Mouse (Mus musculus) left cerebral cortex, postnatal 10 days (tissue): ENCODE data around the gene Rasgrp2. TPM values are rescaled to one million over a fixed set of nuclear protein-coding genes. Genes with fewer than 3 reads are reported as not detected.

Source experiments
- DNase-seq, 2 experiments: peaks; one replicate each; pipeline ENCODE4 v3.0.0; 2021 to 2022; ENCODE audit warnings: low spot score in 2 of 2, mixed read lengths in 1 of 2; ENCODE audit errors: extremely low spot score in 1 of 2
- intact Hi-C: fragments of 180-260 bp; cut with DNase I; formaldehyde crosslinking; loops from one replicate; pipeline ENCODE4 v1.15.1; 2025
- total RNA-seq, 2 experiments: library from RNA; stranded (reverse); gene quantifications; 2 replicates each; pipeline ENCODE4 v1.2.3; 2021

The Rasgrp2 gene
- total RNA-seq = 100 to 1,000 TPM; 179 to 190 TPM

DNA sequence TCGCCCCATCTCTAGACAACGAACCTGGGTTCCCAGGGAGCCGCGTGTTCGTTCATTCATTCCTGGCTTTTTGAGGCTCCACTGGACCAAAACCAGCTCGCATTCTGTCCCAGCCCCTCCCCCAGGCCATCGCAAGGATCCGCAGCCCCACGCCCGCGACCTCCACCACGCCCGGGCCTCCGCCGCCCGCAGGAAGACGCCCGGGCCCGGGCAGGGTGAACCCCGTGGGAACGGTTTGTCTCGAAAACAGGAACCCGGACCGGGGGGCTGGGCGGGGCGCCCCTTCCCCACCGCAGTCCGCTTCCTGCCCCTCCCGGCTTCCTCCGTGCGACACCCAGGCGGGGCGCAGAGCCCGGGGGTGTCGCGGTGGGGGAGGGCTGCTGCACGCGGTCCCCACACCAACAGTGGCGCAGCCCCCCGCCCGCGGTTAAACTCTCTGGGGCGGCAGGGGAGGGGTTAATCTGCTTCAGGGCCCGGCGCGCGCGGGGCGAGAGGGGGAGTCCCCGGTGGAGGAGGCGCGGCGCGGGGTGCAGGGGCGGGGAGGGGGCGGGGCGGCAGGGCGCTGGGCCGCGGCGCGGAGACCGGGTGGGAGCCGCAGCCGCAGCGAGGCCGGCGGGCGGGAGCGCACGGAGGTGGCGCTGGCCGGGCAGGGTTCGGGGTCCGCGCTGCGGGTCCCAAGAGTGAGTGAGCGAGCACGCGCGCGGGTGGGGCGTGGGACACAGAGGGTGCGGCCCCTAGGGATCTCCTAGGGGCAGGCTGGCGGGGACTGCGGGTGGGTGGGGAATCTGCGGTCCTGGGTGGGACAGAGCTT is at the start of gene Rasgrp2:
Gene Rasgrp2 (plus strand): TSS at position 56 of the 811 bp plus-strand sequence.
- DNase-seq = peak in 1 of 2 experiments; percentile 86
- intact Hi-C loops = no loop called here

DNA sequence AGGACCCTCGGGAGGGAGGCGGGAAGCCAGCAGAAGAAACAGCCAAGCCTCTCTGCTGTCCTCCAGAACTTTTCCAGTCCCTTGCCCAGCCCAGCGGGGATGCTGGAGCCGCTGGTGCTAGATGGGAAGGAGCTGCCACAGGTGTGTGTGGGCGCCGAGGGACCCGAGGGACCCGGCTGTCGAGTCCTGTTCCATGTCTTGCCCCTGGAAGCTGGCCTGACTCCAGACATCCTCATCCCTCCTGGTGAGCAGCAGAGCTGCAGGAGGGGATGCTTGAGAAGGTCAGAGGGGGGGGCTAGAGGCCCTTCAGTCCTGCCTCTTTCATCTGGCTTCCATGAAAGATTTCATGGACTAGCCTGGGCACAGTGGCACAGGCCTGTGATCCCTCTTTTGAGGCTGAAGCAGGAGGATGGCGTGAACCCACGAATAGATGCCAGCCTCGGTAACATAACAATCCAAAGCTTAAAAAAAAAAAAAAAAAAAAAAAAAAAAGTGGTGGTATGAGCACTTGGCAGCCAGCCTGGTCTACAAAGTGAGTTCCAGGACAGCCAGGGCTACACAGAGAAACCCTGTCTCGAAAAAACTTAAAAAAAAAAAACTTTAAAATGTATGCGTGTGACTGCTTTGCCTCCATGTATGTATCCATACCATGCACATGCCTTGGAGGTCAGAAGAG is 47.6 kb upstream of the Rasgrp2 start:
- DNase-seq = peak in 1 of 2 experiments; percentile 58
- intact Hi-C loops = no loop called here

DNA sequence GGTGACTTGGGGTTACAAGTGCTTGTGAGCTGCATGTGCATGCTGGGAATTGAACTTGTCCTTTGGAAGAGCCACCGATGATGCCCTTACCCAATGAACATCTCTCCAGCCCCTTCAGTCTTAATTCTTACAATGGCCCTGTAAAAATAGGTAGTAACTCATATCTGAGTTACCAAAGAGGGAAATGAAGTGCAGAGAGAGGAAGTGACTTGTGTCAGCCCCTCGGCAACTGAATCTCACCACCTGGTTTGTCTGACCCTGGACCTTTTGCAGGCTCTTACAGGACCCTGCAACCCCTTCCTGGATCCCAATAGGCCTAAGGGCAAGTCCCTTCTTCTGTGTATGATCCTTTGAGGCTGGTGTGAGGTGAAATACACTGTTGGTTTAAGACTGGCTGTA is 47.0 kb upstream of the Rasgrp2 start:
- intact Hi-C loops = no loop called here
- peak in 1 of 2 experiments; percentile 10 for DNase-seq

DNA sequence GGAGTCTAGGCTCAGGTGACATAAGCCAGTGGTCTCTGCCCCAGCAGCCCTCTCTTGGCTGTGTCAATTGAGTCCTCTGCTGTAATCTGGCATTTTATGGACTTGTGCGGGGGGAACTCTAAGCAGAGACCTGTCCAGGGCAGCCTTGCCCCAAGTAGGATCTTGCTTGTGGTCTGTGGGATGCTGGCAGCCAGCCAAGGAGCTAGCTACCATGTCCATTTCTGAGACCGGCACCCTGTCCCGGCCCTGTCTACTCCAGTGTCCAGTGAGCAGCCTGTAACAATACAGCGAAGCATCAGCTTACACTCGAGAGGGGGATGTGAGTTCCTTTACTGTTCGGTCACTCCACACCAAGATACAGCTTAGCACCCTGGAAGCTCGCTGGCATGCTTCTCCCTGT is 45.1 kb upstream of the Rasgrp2 start:
- intact Hi-C loops = no loop called here
- DNase-seq = no peak

DNA sequence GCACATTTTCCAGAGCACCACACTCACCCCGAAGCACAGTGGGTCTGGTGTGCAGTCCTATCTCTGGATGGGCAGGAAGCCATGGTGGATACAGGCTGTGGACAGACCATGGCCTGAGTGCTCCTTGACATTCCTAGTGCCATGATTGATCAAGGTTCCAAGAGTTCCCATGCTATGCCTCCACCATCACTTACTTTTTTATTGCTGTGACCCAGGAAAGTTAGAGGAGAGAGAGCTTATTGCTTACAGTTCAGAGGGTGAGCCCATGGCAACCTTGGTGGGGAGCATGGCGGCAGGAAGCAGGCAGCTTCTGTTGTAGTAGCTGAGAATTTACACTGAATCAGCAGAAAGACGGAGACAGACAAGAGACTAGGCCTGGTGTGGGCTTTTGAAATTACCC is 37.8 kb upstream of the Rasgrp2 start:
- DNase-seq = no peak
- intact Hi-C loops = no loop called here

DNA sequence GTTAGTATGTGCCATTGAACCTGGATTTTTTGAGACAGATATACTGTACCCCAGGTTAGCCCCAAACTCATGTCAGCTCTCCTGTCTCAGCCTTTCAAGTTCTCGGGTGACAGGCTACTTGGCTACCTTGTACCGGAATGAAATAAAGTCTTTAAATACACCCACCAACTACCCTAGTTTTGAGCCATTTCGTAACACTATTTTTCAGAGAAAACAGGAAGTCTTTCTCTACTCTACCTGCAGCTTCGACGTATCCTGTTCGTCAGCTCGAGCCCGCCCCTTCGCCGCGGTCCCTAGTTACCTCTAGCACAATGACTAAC is 36.1 kb upstream of the Rasgrp2 start:
- intact Hi-C loops = no loop called here
- DNase-seq = no peak

DNA sequence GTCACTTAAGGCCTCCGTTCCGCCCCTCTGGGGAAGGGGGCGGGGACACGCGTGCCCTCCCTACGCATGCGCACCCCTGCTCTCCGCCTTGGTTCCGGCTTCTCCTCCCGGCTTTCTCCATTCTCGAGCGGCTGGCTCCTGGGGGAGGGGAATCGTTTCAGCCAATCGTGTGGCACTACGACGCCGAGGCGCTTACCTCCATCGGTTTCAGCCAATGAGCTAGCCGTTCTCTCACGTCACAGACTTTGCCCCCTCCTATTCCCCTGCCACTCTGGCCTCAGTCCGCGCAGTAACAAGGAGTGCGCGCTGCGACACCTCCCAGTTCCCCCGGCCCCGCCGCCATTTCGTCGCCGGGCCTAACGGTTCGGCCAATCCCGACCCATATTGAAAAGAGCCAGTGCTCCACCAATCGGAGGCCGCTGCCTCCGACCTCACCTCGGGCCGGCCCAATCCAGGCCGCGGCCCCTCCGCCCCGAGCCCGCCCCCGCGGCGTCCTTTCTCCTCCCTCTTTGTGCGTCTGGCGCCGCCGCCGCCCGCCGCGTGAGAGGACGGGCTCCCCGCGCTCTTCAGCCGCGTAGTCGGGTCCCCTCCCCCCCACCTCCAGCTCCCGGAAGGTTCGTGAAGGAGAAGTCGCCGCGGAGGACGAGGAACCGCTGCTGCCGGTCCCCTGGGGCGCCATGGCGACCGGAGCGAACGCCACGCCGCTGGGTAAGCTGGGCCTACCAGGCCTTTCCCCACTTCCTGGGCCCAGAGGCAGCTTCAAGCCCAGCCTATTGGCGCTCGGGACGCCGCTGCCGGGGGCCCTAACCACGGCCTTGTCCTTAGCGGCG is 35.5 kb upstream of the Rasgrp2 start, which contains the start of gene Sf1:
Gene Sf1 (plus strand): TSS at position 280 of the 830 bp plus-strand sequence.
- peak; percentile 100 for DNase-seq
- intact Hi-C loops = no loop called here

DNA sequence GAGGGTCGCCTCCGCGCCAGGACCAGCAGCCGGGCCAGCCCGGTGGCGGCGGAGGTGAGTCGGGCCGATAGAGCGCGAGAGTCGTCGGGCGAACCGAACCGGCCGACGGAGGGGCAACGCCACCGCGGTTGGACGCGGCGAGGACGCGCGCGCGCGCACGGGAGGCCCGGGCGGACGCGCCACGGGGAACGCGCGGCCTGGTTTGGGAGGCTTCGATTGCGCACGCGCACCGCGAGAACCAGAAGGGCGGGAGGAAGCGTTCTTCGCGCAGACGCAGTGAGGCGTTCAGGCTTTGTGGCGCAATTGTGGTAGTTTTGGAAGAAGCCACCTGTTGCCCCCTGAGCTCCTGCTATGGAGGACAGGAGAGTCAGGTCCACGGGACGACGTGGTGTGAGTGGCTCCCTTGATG is 34.8 kb upstream of the Rasgrp2 start:
- intact Hi-C loops = no loop called here
- peak; percentile 89 to 96 for DNase-seq

DNA sequence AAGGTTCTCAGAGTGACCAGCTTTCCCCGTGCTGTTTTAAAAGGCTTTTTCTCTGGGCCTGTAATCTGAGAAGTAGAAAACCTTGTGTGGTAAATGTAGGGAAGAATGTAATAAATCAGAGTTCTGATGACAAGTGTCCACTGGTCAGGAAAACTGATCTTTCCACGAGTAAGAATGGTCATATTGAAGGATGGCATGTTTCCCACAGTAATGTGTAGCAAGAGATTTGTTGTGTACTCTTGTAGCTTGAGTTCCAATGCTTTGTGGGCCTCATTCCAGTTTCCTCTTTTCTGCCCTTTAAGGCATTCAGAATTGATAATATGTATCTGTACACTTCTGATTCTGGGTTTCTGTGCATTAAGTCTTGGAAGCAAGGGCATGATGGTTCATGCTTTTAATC is 34.3 kb upstream of the Rasgrp2 start:
- DNase-seq = no peak
- intact Hi-C loops = no loop called here

DNA sequence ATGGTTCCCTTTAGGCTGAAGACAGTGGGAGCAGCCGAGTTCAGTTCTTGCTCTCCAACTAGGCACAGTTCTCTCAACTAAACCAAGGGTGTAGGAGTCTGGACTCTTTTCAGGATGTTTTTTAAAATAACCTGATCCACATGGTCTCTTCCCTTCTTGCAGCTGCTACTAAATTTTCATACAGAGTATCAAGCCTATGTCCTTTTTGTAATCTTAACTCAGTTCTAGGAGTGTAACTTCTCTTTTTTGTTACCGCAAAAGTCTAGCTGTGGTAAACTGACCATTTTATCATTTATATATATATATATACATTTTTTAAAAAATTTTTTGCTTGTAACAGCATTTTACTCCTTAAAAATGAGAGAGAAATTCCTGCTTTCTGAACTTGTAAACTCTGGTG is 29.0 kb upstream of the Rasgrp2 start:
- intact Hi-C loops = no loop called here
- no peak for DNase-seq

DNA sequence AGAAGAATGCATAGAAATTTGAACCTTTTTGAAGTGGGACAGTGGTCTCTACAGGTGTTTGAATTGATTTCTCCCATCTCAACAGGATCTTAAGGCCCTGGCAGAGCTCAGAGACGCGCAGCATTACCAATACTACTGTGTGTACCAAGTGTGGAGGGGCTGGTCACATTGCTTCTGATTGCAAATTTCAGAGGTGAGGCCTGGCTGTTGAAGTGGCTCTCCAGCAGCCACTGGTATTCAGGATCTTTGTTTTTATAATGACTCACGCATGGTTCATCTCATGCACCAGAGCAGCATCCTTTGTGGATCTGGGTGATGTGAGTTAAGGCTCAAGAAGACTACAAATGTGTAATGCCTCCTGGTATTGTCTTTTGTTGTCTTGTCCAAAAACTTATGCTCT is 26.7 kb upstream of the Rasgrp2 start:
- no peak for DNase-seq
- intact Hi-C loops = no loop called here

DNA sequence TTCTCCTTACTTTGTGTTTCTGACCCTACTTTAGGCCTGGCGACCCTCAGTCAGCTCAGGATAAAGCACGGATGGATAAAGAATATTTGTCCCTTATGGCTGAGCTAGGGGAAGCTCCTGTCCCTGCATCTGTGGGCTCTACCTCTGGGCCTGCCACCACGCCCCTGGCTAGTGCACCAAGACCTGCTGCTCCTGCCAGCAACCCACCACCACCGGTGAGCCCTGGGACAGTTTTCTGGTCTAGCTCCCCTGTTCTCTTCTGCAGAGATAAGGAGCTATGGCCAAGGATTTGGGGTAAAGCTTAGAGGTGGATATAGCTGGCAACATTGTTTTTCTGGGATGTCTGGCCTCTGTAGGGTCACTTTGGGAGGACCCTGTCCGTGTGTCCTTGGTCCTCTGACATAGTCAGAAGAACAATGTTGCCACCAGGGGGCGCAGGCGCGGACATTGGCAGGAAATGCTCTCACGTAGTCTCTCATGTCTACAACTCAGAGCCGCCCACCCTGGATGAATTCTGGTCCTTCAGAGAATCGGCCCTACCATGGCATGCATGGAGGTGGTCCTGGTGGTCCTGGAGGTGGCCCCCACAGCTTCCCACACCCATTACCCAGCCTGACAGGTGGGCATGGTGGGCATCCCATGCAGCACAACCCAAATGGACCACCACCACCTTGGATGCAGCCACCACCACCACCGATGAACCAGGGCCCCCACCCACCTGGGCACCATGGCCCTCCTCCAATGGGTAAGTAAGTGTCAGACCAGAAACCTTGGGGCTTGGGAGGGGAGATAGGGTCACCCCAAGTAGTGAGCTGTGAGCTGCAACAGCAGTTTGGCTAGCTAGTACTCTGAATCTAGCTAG is 25.4 kb upstream of the Rasgrp2 start:
- DNase-seq = peak; percentile 58 to 91
- intact Hi-C loops = no loop called here

DNA sequence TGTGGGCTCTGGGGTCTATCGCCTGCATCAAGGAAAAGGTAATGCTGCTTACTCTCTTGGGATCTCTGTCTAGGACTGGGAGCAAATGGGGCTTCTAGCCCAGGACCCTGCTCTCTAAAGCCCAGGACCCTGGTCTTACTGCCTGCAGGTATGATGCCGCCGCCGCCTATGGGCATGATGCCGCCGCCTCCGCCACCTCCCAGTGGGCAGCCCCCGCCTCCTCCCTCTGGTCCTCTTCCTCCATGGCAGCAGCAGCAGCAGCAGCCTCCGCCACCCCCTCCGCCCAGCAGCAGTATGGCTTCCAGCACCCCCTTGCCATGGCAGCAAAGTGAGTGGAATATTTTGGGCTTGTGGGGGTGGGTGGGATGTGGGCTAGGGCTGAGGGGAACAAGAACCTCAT is 24.6 kb upstream of the Rasgrp2 start:
- intact Hi-C loops = no loop called here

DNA sequence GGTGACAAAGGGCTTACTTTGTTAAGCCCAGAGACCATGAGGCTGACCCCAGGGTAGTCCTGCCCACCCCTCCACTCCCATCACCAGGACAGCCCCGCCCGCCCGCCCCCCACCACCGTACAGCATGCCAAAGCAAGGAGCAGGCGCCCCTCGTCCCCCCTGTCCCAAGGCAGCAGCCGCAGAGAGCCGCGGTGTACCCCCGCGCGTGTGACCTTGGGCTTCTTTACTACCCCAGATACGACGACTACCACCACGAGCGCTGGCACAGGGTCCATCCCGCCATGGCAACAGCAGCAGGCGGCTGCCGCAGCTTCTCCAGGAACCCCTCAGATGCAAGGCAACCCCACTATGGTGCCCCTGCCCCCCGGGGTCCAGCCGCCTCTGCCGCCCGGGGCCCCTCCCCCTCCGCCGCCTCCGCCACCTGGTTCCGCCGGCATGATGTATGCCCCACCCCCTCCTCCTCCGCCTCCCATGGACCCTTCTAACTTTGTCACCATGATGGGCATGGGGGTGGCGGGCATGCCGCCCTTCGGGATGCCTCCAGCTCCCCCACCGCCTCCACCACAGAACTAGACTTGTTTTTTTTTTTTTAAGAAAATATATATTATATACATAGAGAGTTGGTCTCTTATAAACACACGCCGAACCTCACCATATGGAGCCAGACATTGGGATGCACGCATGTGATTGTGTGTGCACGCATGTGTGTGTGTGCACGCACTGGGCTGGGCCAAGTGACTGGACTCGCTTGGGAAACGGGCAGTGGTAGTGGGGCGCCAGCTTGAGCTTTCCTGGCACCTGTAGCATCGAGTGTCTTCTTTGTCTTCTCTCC is 23.5 kb upstream of the Rasgrp2 start:
- intact Hi-C loops = no loop called here
- DNase-seq = peak in 1 of 2 experiments; percentile 50

More for the DNA sequence above, 24.6 kb upstream of the Rasgrp2 start:
- DNase-seq = no peak

DNA sequence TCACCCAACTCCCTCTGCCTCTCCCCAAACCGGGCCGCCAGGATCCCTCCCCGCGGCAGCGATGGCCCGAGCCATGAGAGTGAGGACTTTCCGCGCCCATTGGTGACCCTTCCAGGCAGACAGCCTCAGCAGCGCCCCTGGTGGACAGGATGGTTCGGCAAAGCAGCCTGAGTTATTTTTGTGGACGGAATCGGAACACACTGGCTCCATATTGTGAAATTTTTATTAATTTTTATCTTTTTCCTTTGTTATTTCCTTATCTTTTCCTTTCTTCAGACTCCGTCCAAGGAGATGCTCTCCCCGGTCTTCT is 22.9 kb upstream of the Rasgrp2 start:
- peak in 1 of 2 experiments; percentile 79 for DNase-seq
- intact Hi-C loops = no loop called here

DNA sequence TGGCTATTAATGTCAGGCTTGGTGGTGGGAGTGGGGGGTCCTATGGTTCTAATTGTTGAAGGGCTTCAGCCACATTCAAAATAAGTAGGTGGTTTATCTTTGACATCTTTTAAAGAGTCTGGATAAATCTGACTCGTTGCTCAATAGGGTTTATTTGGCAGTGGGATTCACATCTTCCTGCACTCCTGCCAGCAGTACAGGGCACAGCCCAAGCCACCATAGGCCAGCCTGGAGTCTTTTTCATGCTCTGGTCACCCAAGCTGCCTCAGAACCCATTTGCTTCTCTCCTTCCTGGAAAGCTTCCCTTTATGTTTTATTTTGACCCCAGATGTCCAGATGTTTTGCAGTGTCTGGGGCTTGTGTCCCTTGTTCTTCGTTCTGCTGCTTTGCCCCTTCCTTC is 22.5 kb upstream of the Rasgrp2 start:
- intact Hi-C loops = no loop called here

DNA sequence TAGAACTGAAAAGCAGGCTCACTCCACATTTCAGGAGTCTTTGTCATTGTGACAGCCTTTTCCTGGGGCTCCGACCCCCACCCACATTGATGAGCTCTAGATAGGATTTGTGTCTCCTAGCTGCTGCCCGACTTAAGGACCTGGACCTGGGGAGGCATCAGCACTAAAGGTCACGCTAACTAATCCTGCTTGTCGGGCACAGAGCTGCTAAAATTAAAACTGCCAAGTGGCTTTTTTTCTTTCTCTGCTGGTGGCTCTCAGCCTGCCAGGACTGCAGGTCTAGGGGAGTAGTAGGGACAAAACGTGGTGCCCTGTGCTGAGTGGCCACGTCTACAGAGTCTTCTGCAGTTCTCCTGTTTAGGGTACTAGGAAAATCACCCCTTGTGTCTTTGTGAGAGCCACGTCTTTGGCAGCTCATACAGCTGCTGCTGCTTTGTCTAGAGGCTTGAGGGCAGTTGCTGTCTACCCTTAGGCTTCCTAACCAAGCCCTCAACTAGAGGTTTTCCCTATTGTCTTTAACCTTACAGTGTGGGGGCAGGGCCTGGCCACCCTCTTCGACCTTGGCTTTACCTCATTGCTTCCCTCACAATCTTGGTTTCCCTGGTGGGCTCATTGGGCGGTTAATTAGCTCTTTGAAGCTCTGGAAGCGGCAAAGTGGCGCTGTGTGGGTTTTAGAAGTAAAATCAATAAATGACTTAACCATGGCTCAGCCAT is 21.7 kb upstream of the Rasgrp2 start:
- intact Hi-C loops = no loop called here

More for the DNA sequence above, 22.5 kb upstream of the Rasgrp2 start:
- DNase-seq = peak in 1 of 2 experiments; percentile 8

More for the DNA sequence above, 21.7 kb upstream of the Rasgrp2 start:
- DNase-seq = peak in 1 of 2 experiments; percentile 14
